Mouse (Mus musculus) heart, embryonic 11.5 days (tissue): ENCODE measurements around the gene Pla2g4a. TPM values are rescaled to one million over a fixed set of nuclear protein-coding genes. Genes with fewer than 3 reads are reported as not detected.

Source experiments
- ATAC-seq: fragments of 200-750 bp; cut with Nextera tagmentation; replicated peaks from 2 replicates; pipeline ENCODE4 v1.8.0; 2017; ENCODE audit warnings: moderate library complexity; ENCODE audit not compliant: insufficient number of reproducible peaks, low FRiP score, low TSS enrichment
- H3K27ac ChIP-seq: fragments of 300-500 bp; sonication (generic); 2 replicates; pipeline ENCODE4 v1.5.1; 2014; ENCODE audit warnings: mild to moderate bottlenecking, low read depth, low read length
- H3K27me3 ChIP-seq: fragments of 300-500 bp; sonication (generic); 2 replicates; pipeline ENCODE4 v1.6.1; 2014; ENCODE audit warnings: mild to moderate bottlenecking, low read length, mixed read lengths; ENCODE audit not compliant: control insufficient read depth, insufficient read depth
- H3K36me3 ChIP-seq: fragments of 300-500 bp; sonication (generic); 2 replicates; pipeline ENCODE4 v1.6.1; 2014; ENCODE audit warnings: mild to moderate bottlenecking, low read length, moderate library complexity, mixed read lengths; ENCODE audit not compliant: control insufficient read depth, insufficient read depth
- H3K4me1 ChIP-seq: fragments of 300-500 bp; sonication (generic); 2 replicates; pipeline ENCODE4 v1.6.1; 2014; ENCODE audit warnings: low read length; ENCODE audit not compliant: control insufficient read depth, insufficient read depth
- H3K4me2 ChIP-seq: fragments of 300-500 bp; sonication (generic); 2 replicates; pipeline ENCODE4 v1.6.1; 2014; ENCODE audit warnings: mild to moderate bottlenecking, moderate library complexity
- H3K4me3 ChIP-seq: fragments of 300-500 bp; sonication (generic); 2 replicates; pipeline ENCODE4 v1.5.1; 2014; ENCODE audit warnings: low read depth, low read length
- H3K9ac ChIP-seq: fragments of 300-500 bp; sonication (generic); 2 replicates; pipeline ENCODE4 v1.6.1; 2014; ENCODE audit warnings: mild to moderate bottlenecking, low read depth, low read length, moderate library complexity
- H3K9me3 ChIP-seq: fragments of 300-500 bp; sonication (generic); replicated peaks from 2 replicates; pipeline ENCODE4 v1.6.1; 2016; ENCODE audit warnings: low read length; ENCODE audit not compliant: control insufficient read depth
- WGBS: fragments of 180-500 bp; shearing (Covaris S2); extraction: QIAGEN DNeasy Blood & Tissue Kit; methylation state at CpG from one replicate; pipeline ENCODE4 v1.1.7; 2014; ENCODE audit not compliant: insufficient replicate concordance; 5-methylcytosine and 5-hydroxymethylcytosine counted together
- polyA plus RNA-seq: library from polyadenylated mRNA; unstranded; fragments of >200 nt; fragmentation: Nextera tagmentation; extraction: Ambion mirVana; gene quantifications from 2 replicates; pipeline ENCODE4 v1.2.1, GENCODE M21; 2014

The Pla2g4a gene
- polyA plus RNA-seq, 1 experiment from 2014 or later = 8.3 TPM

DNA sequence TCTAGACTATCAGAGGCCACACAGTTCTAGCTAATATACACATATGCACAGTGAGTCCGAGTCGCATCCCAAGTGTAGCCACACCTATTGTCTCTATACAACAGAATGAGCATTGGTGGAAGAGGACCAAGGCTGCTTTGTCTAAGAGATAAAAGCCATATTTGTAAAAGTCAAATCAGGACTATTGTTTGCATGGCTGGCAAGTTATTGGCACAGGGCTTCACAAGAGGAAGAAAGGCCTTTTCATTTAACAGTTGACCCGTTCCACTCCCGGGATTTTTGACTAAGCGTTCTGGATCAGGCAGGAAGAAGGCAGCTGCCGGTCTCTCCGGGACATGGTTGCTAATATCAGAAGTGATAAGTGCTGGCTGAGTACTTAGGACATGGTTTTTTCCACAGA is 41.8 kb downstream of the Pla2g4a start:
- Histone ChIP-seq H3K4me1 (no peaks in the 10 kb centered on the region), H3K27me3 (no peaks in the 10 kb centered on the region), H3K4me2 (no peak overlapping the region), H3K9me3 (no peaks in the 10 kb centered on the region), H3K27ac (no peak overlapping the region), H3K9ac (no peak overlapping the region), H3K36me3 (no peaks in the 10 kb centered on the region), H3K4me3 (no peak overlapping the region)
- no peak for ATAC-seq
- 70% methylated on average over 7 of the region's 7 CpGs for WGBS

DNA sequence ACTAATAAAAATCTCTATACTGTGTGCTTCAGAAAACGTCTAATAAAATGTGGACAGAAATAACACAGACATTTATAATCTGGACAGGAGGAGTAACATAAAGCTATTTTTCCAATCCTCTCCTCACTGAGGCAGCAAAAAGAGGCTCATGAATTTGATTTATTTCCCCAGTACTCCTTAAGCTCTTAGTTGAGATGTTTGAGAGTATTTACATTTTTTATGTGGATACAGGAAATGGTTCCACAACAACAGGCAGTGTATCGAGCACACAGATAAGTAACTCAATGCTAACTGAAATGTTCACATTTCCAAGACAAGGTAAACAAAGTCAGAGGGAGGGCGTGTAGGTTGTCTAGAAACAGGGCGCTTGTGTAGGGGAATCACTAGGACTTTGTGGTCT is 48.1 kb downstream of the Pla2g4a start:
- no peak overlapping the region for H3K9ac ChIP-seq
- no peaks in the 10 kb centered on the region for H3K4me1 ChIP-seq
- WGBS = 55% methylated on average over 4 of the region's 4 CpGs
- no peaks in the 10 kb centered on the region for H3K9me3 ChIP-seq
- ATAC-seq = no peak
- H3K27me3 ChIP-seq = no peaks in the 10 kb centered on the region
- H3K4me2 ChIP-seq = no peak overlapping the region
- no peak overlapping the region for H3K27ac ChIP-seq
- no peaks in the 10 kb centered on the region for H3K36me3 ChIP-seq
- no peak overlapping the region for H3K4me3 ChIP-seq

- H3K4me3 ChIP-seq = no peak overlapping the region
- no peaks in the 10 kb centered on the region for H3K36me3 ChIP-seq
- H3K9ac ChIP-seq = no peak overlapping the region
- H3K4me2 ChIP-seq = no peak overlapping the region
- no peaks in the 10 kb centered on the region for H3K9me3 ChIP-seq
- H3K27me3 ChIP-seq = no peaks in the 10 kb centered on the region
- no peak for ATAC-seq
- no peaks in the 10 kb centered on the region for H3K4me1 ChIP-seq
- H3K27ac ChIP-seq = no peak overlapping the region
- 73% methylated on average over 4 of the region's 4 CpGs for WGBS
Observed at GRCm38 (mm10) chr1:149911050-149911449, 50.0 kb downstream of the Pla2g4a start.

- Histone ChIP-seq H3K27ac (no peak overlapping the region), H3K4me3 (no peak overlapping the region), H3K36me3 (no peaks in the 10 kb centered on the region), H3K4me2 (no peak overlapping the region), H3K4me1 (no peaks in the 10 kb centered on the region), H3K9ac (no peak overlapping the region), H3K27me3 (no peaks in the 10 kb centered on the region), H3K9me3 (no peaks in the 10 kb centered on the region)
- no peak for ATAC-seq
- 77% methylated on average over 4 of the region's 4 CpGs for WGBS
Observed at GRCm38 (mm10) chr1:149898001-149898625, 63.0 kb downstream of the Pla2g4a start.

DNA sequence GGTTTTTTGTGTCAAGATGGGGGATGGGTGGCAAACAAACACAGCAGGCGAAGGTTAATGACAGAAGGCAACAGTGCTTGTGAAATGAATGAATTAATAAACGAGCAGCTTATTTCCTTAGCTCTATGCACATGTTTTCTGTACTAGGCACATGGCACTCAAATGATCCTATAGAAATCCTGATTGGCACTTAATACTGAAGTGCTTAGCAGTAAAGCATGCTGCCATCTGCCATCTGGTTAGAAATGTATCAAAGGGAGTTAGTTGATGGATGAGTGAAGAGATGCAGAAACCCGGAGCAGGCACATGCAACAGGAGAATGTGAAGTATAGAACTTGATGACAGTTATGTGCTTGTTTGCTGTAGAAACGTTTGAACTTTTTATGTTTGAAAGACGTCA is 64.5 kb downstream of the Pla2g4a start:
- ATAC-seq = no peak
- no peak overlapping the region for H3K4me3 ChIP-seq

DNA sequence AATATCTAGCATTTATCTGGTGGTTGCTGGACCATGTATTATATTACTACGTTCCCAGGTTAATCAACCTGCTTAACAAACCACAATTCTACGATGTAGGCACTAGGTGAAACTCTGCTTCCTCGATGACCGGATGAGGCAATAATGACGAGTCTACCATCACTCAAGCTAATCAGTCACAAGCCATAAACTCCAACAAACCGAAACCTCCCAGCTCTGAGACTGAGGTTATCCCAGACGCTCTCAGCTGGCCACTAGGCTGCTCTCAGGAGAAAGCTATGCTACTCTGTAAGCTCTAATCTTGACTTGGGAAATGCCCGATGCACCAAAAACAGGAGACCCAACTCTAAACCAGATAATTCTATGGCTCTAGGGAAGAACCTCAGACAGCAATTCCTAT is 66.2 kb downstream of the Pla2g4a start:
- Histone ChIP-seq H3K4me2 (no peak overlapping the region), H3K27me3 (no peaks in the 10 kb centered on the region), H3K4me3 (no peak overlapping the region), H3K27ac (no peak overlapping the region), H3K9ac (no peak overlapping the region), H3K9me3 (no peaks in the 10 kb centered on the region), H3K36me3 (no peaks in the 10 kb centered on the region), H3K4me1 (no peaks in the 10 kb centered on the region)
- ATAC-seq = no peak
- 81% methylated on average over 8 of the region's 8 CpGs for WGBS

More for the DNA sequence above, 64.5 kb downstream of the Pla2g4a start:
- WGBS = 52% methylated on average over 5 of the region's 5 CpGs
- no peaks in the 10 kb centered on the region for H3K36me3 ChIP-seq
- no peak overlapping the region for H3K9ac ChIP-seq
- H3K27me3 ChIP-seq = no peaks in the 10 kb centered on the region
- no peak overlapping the region for H3K27ac ChIP-seq
- H3K4me1 ChIP-seq = no peaks in the 10 kb centered on the region
- no peaks in the 10 kb centered on the region for H3K9me3 ChIP-seq
- no peak overlapping the region for H3K4me2 ChIP-seq

GRCm38 (mm10) chr1:149893903-149894302 is 67.2 kb downstream of the Pla2g4a start:
- Histone ChIP-seq H3K9ac (no peak overlapping the region), H3K4me2 (no peak overlapping the region), H3K27me3 (no peaks in the 10 kb centered on the region), H3K4me3 (no peak overlapping the region), H3K36me3 (no peaks in the 10 kb centered on the region), H3K9me3 (no peaks in the 10 kb centered on the region), H3K4me1 (no peaks in the 10 kb centered on the region), H3K27ac (no peak overlapping the region)
- WGBS = 62% methylated on average over 2 of the region's 2 CpGs
- ATAC-seq = no peak

GRCm38 (mm10) chr1:149891057-149891456 is 70.0 kb downstream of the Pla2g4a start:
- H3K36me3 ChIP-seq = no peaks in the 10 kb centered on the region
- H3K4me3 ChIP-seq = no peak overlapping the region
- H3K4me1 ChIP-seq = no peaks in the 10 kb centered on the region
- H3K27ac ChIP-seq = no peak overlapping the region
- H3K4me2 ChIP-seq = no peak overlapping the region
- no peak for ATAC-seq
- WGBS = 52% methylated on average over 5 of the region's 5 CpGs
- H3K27me3 ChIP-seq = no peaks in the 10 kb centered on the region
- no peaks in the 10 kb centered on the region for H3K9me3 ChIP-seq
- H3K9ac ChIP-seq = no peak overlapping the region

DNA sequence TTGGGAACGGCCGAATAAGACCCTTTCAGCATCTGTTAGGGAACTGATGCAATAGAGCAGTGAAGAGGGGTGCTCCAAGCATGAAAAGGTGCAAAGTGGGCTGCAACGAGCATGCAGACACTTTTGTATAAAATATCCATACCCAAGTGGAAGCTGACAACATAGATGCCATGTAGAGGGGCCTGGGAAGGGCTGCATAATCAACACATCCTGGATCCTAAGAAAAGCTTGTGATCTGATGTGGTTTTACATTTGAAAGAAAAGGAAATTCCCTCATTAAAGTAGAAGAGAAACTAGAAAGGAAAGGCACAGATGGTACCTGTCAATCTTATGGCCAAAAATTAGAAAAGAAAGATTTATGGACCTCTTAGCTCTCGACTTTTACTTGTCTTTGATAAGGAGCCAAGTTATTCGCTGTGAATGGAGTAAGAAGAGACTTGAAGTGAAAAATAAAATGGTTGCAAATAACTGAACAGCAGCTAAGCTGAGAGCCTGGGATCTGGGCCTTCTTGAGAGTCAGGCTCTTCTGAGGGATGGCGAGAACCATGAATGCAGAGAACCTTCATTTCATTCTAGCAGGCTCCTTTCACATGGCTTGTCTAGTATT is 78.6 kb downstream of the Pla2g4a start:
- 72% methylated on average over 6 of the region's 6 CpGs for WGBS
- ATAC-seq = no peak

More for the DNA sequence above, 78.6 kb downstream of the Pla2g4a start:
- Histone ChIP-seq H3K9me3 (no peaks in the 10 kb centered on the region), H3K4me2 (no peak overlapping the region), H3K27me3 (no peaks in the 10 kb centered on the region), H3K9ac (no peak overlapping the region), H3K36me3 (no peaks in the 10 kb centered on the region), H3K4me1 (no peaks in the 10 kb centered on the region), H3K4me3 (no peak overlapping the region), H3K27ac (no peak overlapping the region)
